Comparison of ENCODE assay signal across 24 mouse cellular contexts in the genomic region with DNA sequence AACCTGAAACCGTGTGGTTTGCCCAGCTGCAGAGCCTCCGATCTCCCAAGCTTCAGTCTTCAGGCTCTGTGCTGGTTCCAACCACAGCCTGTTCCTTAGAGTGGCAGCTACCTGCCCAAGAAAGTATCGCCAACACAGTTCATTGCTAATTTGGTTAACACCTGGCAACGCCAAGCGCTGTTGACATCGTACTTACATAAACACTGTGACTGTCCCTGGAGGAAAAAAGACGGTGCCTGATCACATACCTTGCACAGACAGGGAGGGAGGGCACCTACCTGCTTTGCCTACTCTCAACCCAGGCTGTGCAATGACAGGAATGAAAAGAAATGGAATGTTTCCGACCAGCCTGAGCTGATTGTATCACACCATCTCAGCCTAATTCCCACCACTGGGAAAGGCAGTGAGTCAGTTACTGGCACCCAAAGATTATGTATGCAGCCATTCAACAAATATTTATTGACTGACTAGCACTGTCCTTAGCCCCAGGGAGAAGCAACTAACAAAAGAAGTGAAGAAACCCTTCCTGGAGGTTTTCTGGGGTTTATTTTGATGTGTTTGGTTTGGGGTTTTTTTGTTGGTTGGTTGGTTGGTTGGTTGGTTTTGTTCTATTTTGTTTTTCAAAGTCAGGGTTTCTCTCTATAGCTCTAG. TPM values are rescaled to one million over a fixed set of nuclear protein-coding genes. Genes with fewer than 3 reads are reported as not detected.
DNase-seq lines count a peak whose midpoint lies in the region; ATAC-seq and TF ChIP-seq lines count a peak whose summit lies in the region.
"Had no signal": no experiment of that assay in that cellular context is flagged by ENCODE, and none has a peak within 500 bp of the region (broad histone marks: within the 10 kb centered on the region; RNA-seq: fewer than 3 reads in every experiment).

No protein-coding gene starts in this region.

- H3K79me2 ChIP-seq in liver, adult 2 months (ENCODE audit: control insufficient read depth, insufficient read depth, low read length): no peaks in the 10 kb centered on the region

- ATAC-seq in liver, postnatal 0 days: no peak
- peak; percentile 63 for ATAC-seq in Patski
- ATAC-seq in stomach, postnatal 0 days (ENCODE audit: low FRiP score, low TSS enrichment): peak; percentile 51; the same call in 1 of the 2 replicates
- no peak for ATAC-seq in hindbrain, embryonic 14.5 days (ENCODE audit: low FRiP score)
- ATAC-seq: forebrain, embryonic 13.5 days; forebrain, embryonic 15.5 days; forebrain, postnatal 0 days had no signal

- no peaks in the 10 kb centered on the region for H3K36me3 ChIP-seq in liver, adult 2 months (ENCODE audit: control insufficient read depth, insufficient read depth, low read length)
- no peaks in the 10 kb centered on the region for H3K36me3 ChIP-seq in liver, postnatal 0 days (replicated peaks; ENCODE audit: insufficient read depth, low read length)
- no peaks in the 10 kb centered on the region for H3K36me3 ChIP-seq in stomach, postnatal 0 days (ENCODE audit: control insufficient read depth, insufficient read depth, low read length)
- H3K36me3 ChIP-seq in hindbrain, embryonic 14.5 days (replicated peaks; ENCODE audit: control insufficient read depth, insufficient read depth): no peaks in the 10 kb centered on the region
- H3K36me3 ChIP-seq: embryonic facial prominence, embryonic 10.5 days; embryonic facial prominence, embryonic 12.5 days; forebrain, embryonic 15.5 days; G1E had no signal

- WGBS in liver, adult 2 months: 50% methylated on average over 8 of the region's 8 CpGs
- 69% methylated on average over 8 of the region's 8 CpGs for WGBS in liver, postnatal 0 days (ENCODE audit: insufficient replicate concordance)
- 58% methylated on average over 8 of the region's 8 CpGs for WGBS in stomach, postnatal 0 days
- 85% methylated on average over 8 of the region's 8 CpGs for WGBS in hindbrain, embryonic 14.5 days

- CTCF ChIA-PET in Patski (lab: Charles Lee): interaction anchor here (1.0 to 1.5 kb wide), 3 partner anchors 10 to 15 kb away, joined by 3 to 4 read pairs (median 4); partner anchors contain the start of gene Ndel1

- POLR2A ChIA-PET in Patski (lab: Charles Lee): interaction anchor here (0.8 kb wide), 1 partner anchor 12 kb away, joined by 3 read pairs; the partner anchor contains the start of gene Ndel1

- no peak for TF ChIP-seq CTCF in liver, adult 2 months (IDR thresholded peaks at IDR 0.05; ENCODE audit: low read depth, low read length)
- no peak for TF ChIP-seq CTCF in liver, postnatal 0 days (IDR thresholded peaks at IDR 0.05; ENCODE audit: low read depth)
- no peak for TF ChIP-seq CTCF in Patski (IDR thresholded peaks at IDR 0.05)
- TF ChIP-seq CTCF in stomach, postnatal 0 days (IDR thresholded peaks at IDR 0.05; ENCODE audit: low read depth): no peak
- TF ChIP-seq CTCF in left cerebral cortex, adult 2 months (IDR thresholded peaks at IDR 0.05): no peak

- TF ChIP-seq EP300 in liver, postnatal 0 days (IDR thresholded peaks at IDR 0.05; ENCODE audit: low read depth): no peak
- TF ChIP-seq EP300 in stomach, postnatal 0 days (optimal IDR thresholded peaks at IDR 0.05): no peak

- H3K4me2 ChIP-seq in liver, postnatal 0 days (ENCODE audit: low read depth, low read length): no peak overlapping the region
- H3K4me2 ChIP-seq in stomach, postnatal 0 days (replicated peaks; ENCODE audit: low read depth): no peak overlapping the region
- H3K4me2 ChIP-seq in hindbrain, embryonic 14.5 days (replicated peaks): no peak overlapping the region
- H3K4me2 ChIP-seq: embryonic facial prominence, embryonic 12.5 days; forebrain, embryonic 13.5 days; forebrain, embryonic 15.5 days had no signal

- intact Hi-C loops in left cerebral cortex, adult 2 months (cut with DNase I): no loop called here

- H3K27ac ChIP-seq in liver, adult 2 months (replicated peaks; ENCODE audit: insufficient read depth, low read depth, low read length): no peak overlapping the region
- no peak overlapping the region for H3K27ac ChIP-seq in liver, postnatal 0 days (ENCODE audit: low read depth)
- peak overlapping the region; percentile 53; the same call in 1 of the 2 replicates for H3K27ac ChIP-seq in stomach, postnatal 0 days (replicated peaks)
- no peak overlapping the region for H3K27ac ChIP-seq in left cerebral cortex, adult 2 months
- H3K27ac ChIP-seq in hindbrain, embryonic 14.5 days: no peak overlapping the region
- H3K27ac ChIP-seq: embryonic facial prominence, embryonic 10.5 days; embryonic facial prominence, embryonic 12.5 days; forebrain, embryonic 13.5 days; forebrain, embryonic 15.5 days had no signal

- H3K4me3 ChIP-seq in liver, adult 2 months (ENCODE audit: insufficient read depth, low read depth, low read length): no peak overlapping the region
- H3K4me3 ChIP-seq in liver, postnatal 0 days (ENCODE audit: low read depth, low read length): no peak overlapping the region
- no peak overlapping the region for H3K4me3 ChIP-seq in stomach, postnatal 0 days (ENCODE audit: low read depth, low read length)
- H3K4me3 ChIP-seq in left cerebral cortex, adult 2 months: no peak overlapping the region
- H3K4me3 ChIP-seq in hindbrain, embryonic 14.5 days (replicated peaks; ENCODE audit: low read length): no peak overlapping the region
- H3K4me3 ChIP-seq: embryonic facial prominence, embryonic 10.5 days; embryonic facial prominence, embryonic 12.5 days; forebrain, embryonic 13.5 days; forebrain, embryonic 15.5 days had no signal

- no peak for TF ChIP-seq POLR2A in liver, adult 2 months (IDR thresholded peaks at IDR 0.05; ENCODE audit: extremely low read depth, insufficient read depth, low read length)

- H3K27me3 ChIP-seq in liver, adult 2 months (ENCODE audit: control insufficient read depth, insufficient read depth, low read length): no peaks in the 10 kb centered on the region
- no peaks in the 10 kb centered on the region for H3K27me3 ChIP-seq in liver, postnatal 0 days (ENCODE audit: insufficient read depth, low read length)
- H3K27me3 ChIP-seq in Patski: no peaks in the 10 kb centered on the region
- H3K27me3 ChIP-seq in stomach, postnatal 0 days (ENCODE audit: control insufficient read depth, insufficient read depth, low read length): no peaks in the 10 kb centered on the region
- peaks cover 7% of the 10 kb centered on the region; the same call in 1 of the 2 replicates for H3K27me3 ChIP-seq in hindbrain, embryonic 14.5 days (ENCODE audit: control insufficient read depth, insufficient read depth, low read length)
- H3K27me3 ChIP-seq: embryonic facial prominence, embryonic 12.5 days had no signal

- H3K4me1 ChIP-seq in liver, adult 2 months (ENCODE audit: control insufficient read depth, insufficient read depth, low read length): peaks cover 6% of the 10 kb centered on the region
- peaks cover 11% of the 10 kb centered on the region; the same call in 1 of the 2 replicates for H3K4me1 ChIP-seq in liver, postnatal 0 days (ENCODE audit: insufficient read depth)
- no peaks in the 10 kb centered on the region; the same call in 1 of the 2 replicates for H3K4me1 ChIP-seq in stomach, postnatal 0 days (replicated peaks; ENCODE audit: control insufficient read depth, insufficient read depth)
- H3K4me1 ChIP-seq in hindbrain, embryonic 14.5 days (replicated peaks; ENCODE audit: control insufficient read depth, insufficient read depth, low read length): no peaks in the 10 kb centered on the region
- H3K4me1 ChIP-seq: embryonic facial prominence, embryonic 12.5 days; forebrain, embryonic 13.5 days; forebrain, embryonic 15.5 days had no signal

- no peaks in the 10 kb centered on the region for H3K9me3 ChIP-seq in liver, postnatal 0 days (ENCODE audit: low read length)
- no peaks in the 10 kb centered on the region for H3K9me3 ChIP-seq in stomach, postnatal 0 days (ENCODE audit: control insufficient read depth, low read length)
- H3K9me3 ChIP-seq in hindbrain, embryonic 14.5 days (ENCODE audit: control insufficient read depth, low read length): no peaks in the 10 kb centered on the region
- H3K9me3 ChIP-seq: embryonic facial prominence, embryonic 10.5 days; embryonic facial prominence, embryonic 12.5 days; forebrain, embryonic 13.5 days; forebrain, embryonic 15.5 days; G1E had no signal

- DNase-seq in liver, adult 2 months (ENCODE audit: extremely low read depth, low read depth, low spot score): peak; percentile 51
- DNase-seq in liver, postnatal 0 days: no peak
- DNase-seq in Muller cell, postnatal 12 days (ENCODE audit: inconsistent ontology term): peak; percentile 74
- DNase-seq in Patski (ENCODE audit: low read depth, low spot score): no peak
- no peak for DNase-seq in stomach, postnatal 0 days (ENCODE audit: low spot score)
- DNase-seq in left cerebral cortex, adult 2 months (ENCODE audit: extremely low spot score in 1 of 2, low spot score in 2 of 2): no peak
- DNase-seq in hindbrain, embryonic 14.5 days (ENCODE audit: low spot score): no peak
- DNase-seq in lung, postnatal 25 days (ENCODE audit: low spot score): no peak
- DNase-seq: adrenal gland, adult 2 months; adrenal gland, postnatal 10 days; adrenal gland, postnatal 25 days; cerebellum, adult 11-12 months; cerebellum, adult 2 months; cerebellum, adult 9-10 months; cerebellum, postnatal 10 days; cerebellum, postnatal 25 days; forebrain, postnatal 0 days had no signal

- H3K9ac ChIP-seq in liver, adult 2 months (ENCODE audit: low read depth, low read length): no peak overlapping the region
- no peak overlapping the region for H3K9ac ChIP-seq in liver, postnatal 0 days (replicated peaks)
- H3K9ac ChIP-seq in stomach, postnatal 0 days (ENCODE audit: low read length): no peak overlapping the region
- no peak overlapping the region for H3K9ac ChIP-seq in hindbrain, embryonic 14.5 days
- H3K9ac ChIP-seq: embryonic facial prominence, embryonic 12.5 days; forebrain, embryonic 13.5 days; forebrain, embryonic 15.5 days; forebrain, postnatal 0 days had no signal

- in situ Hi-C loops in Patski (cut with MboI; ENCODE audit: low pct_unique_long_range_greater_than_20kb): no loop called here

RNA-seq across cellular contexts. Expression of gene Ndel1, which starts 11.6 kb away (rescaled TPM):
- total RNA-seq in liver, adult 2 months (2014; rRNA removed): 41.3 and 45.8 TPM in 2 replicates
- 27.5 and 33.8 TPM in 2 replicates for polyA plus RNA-seq in liver, adult 2 months (2012; rRNA removed)
- 32.8 and 33.8 TPM in 2 replicates for polyA plus RNA-seq in liver, postnatal 0 days (2015; fragmentation: Nextera tagmentation; extraction: Ambion mirVana)
- 70.3 TPM for polyA plus RNA-seq in Patski (2021)
- 86.4 and 92.6 TPM in 2 replicates for polyA plus RNA-seq in stomach, postnatal 0 days (2015; fragmentation: Nextera tagmentation; extraction: Ambion mirVana)
- 100 to 1,000 TPM; 108 to 115 TPM for total RNA-seq in left cerebral cortex, adult 2 months (2021)
- 91.2 and 97.1 TPM in 2 replicates for polyA plus RNA-seq in hindbrain, embryonic 14.5 days (2014; fragmentation: Nextera tagmentation; extraction: Ambion mirVana)

RNA-seq across cellular contexts. Expression of gene Rnf222, which starts 28.3 kb away (rescaled TPM):
- under 0.01 and 0.07 TPM in 2 replicates for total RNA-seq in liver, adult 2 months (2014; rRNA removed)
- 0.11 TPM in 1 of 2 replicates, not detected in the other for polyA plus RNA-seq in liver, adult 2 months (2012; rRNA removed)
- 0.02 and 0.07 TPM in 2 replicates for polyA plus RNA-seq in liver, postnatal 0 days (2015; fragmentation: Nextera tagmentation; extraction: Ambion mirVana)
- polyA plus RNA-seq in Patski (2021): not detected
- 5.4 and 5.8 TPM in 2 replicates for polyA plus RNA-seq in stomach, postnatal 0 days (2015; fragmentation: Nextera tagmentation; extraction: Ambion mirVana)
- total RNA-seq in left cerebral cortex, adult 2 months (2021): not detected
- polyA plus RNA-seq in hindbrain, embryonic 14.5 days (2014; fragmentation: Nextera tagmentation; extraction: Ambion mirVana): not detected in 2 replicates
- polyA plus RNA-seq: C2C12; embryonic facial prominence, embryonic 10.5 days; forebrain, embryonic 11.5 days; forebrain, embryonic 15.5 days; forebrain, postnatal 0 days; G1E had no signal

RNA-seq across cellular contexts. Expression of gene Rpl26, which starts 41.3 kb away (rescaled TPM):
- 1,005 and 1,133 TPM in 2 replicates for total RNA-seq in liver, adult 2 months (2014; rRNA removed)
- 292 and 293 TPM in 2 replicates for polyA plus RNA-seq in liver, adult 2 months (2012; rRNA removed)
- polyA plus RNA-seq in liver, postnatal 0 days (2015; fragmentation: Nextera tagmentation; extraction: Ambion mirVana): 531 and 540 TPM in 2 replicates
- 909 TPM for polyA plus RNA-seq in Patski (2021)
- 856 and 899 TPM in 2 replicates for polyA plus RNA-seq in stomach, postnatal 0 days (2015; fragmentation: Nextera tagmentation; extraction: Ambion mirVana)
- 100 to 1,000 TPM; 727 to 749 TPM for total RNA-seq in left cerebral cortex, adult 2 months (2021)
- polyA plus RNA-seq in hindbrain, embryonic 14.5 days (2014; fragmentation: Nextera tagmentation; extraction: Ambion mirVana): 573 and 680 TPM in 2 replicates

Comparison
In these comparisons a context has a peak if more than half of its experiments do, and no peak if none do; other contexts are left out.
1. DNase-seq: peak in liver, adult 2 months (single experiment) and Muller cell, postnatal 12 days (single experiment); none in liver, postnatal 0 days (single experiment), Patski (single experiment), stomach, postnatal 0 days (single experiment), left cerebral cortex, adult 2 months (0 of 2), hindbrain, embryonic 14.5 days (single experiment) and lung, postnatal 25 days (single experiment).
2. ATAC-seq: peak in Patski (single experiment) and stomach, postnatal 0 days (single experiment); none in liver, postnatal 0 days (single experiment) and hindbrain, embryonic 14.5 days (single experiment).